Mouse (Mus musculus) brain, embryonic 14.5 days (tissue): ENCODE data around the gene Mmadhc.

Source experiments
- CTCF ChIP-seq: fragments of 200-500 bp; IDR thresholded peaks from 2 replicates; pipeline ENCODE4 v1.5.1; 2012; ENCODE audit warnings: inconsistent platforms, mild to moderate bottlenecking, moderate library complexity, borderline replicate concordance; ENCODE audit not compliant: insufficient read depth, insufficient read length; ENCODE audit errors: extremely low read depth
- POLR2A ChIP-seq: fragments of 200-500 bp; IDR thresholded peaks from 2 replicates; pipeline ENCODE4 v1.6.1; 2012; ENCODE audit warnings: mild to moderate bottlenecking, inconsistent platforms, borderline replicate concordance; ENCODE audit not compliant: poor library complexity, insufficient read depth, insufficient read length, severe bottlenecking; ENCODE audit errors: extremely low read depth

- TF ChIP-seq CTCF (no peak), POLR2A (no peak)
Observed at GRCm38 (mm10) chr2:50267046-50267445, 29.6 kb downstream of the Mmadhc start.
